Mouse (Mus musculus) cerebellum, adult 8-10 months (tissue): ENCODE measurements around the gene Obox1.
"Not testable (repeated sequence)": the region's sequence is repeated elsewhere in the genome, so short reads cannot be mapped to it uniquely, and the experiment has no call there.

Experiments used
- DNase-seq: peaks from one replicate; pipeline ENCODE4 v3.0.0; 2022

The Obox1 gene

GRCm38 (mm10) chr7:15388421-15388998 is at the start of gene Obox1, which contains the start of gene Obox2:
Gene Obox1, plus strand, starts transcription at chr7:15388948.
Gene Obox2, plus strand, starts transcription at chr7:15388721.
- not testable (repeated sequence) for DNase-seq

GRCm38 (mm10) chr7:15399147-15399874 is 10.6 kb downstream of the Obox1 start:
- not testable (repeated sequence) for DNase-seq

GRCm38 (mm10) chr7:15406816-15407215 is 18.1 kb downstream of the Obox1 start:
- DNase-seq = not testable (repeated sequence)

GRCm38 (mm10) chr7:15418046-15418445 is 29.3 kb downstream of the Obox1 start:
- DNase-seq = not testable (repeated sequence)

GRCm38 (mm10) chr7:15425537-15425936 is 36.8 kb downstream of the Obox1 start:
- DNase-seq = not testable (repeated sequence)

GRCm38 (mm10) chr7:15509411-15509810 is 120.7 kb downstream of the Obox1 start:
- not testable (repeated sequence) for DNase-seq
